Mouse (Mus musculus) forebrain, embryonic 11.5 days (tissue): Measurements from ENCODE around the gene Dck. TPM values are rescaled to one million over a fixed set of nuclear protein-coding genes. Genes with fewer than 3 reads are reported as not detected.

ENCODE experiments used
- ATAC-seq: fragments of 200-750 bp; cut with Nextera tagmentation; replicated peaks from 2 replicates; pipeline ENCODE4 v1.8.0; 2017; ENCODE audit warnings: moderate TSS enrichment; ENCODE audit not compliant: low FRiP score
- DNase-seq: peaks from one replicate; pipeline ENCODE4 v3.0.0-alpha.2; 2017; ENCODE audit warnings: low spot score
- H3K27ac ChIP-seq: fragments of 300-500 bp; sonication (generic); 2 replicates; pipeline ENCODE4 v1.5.1; 2014; ENCODE audit warnings: low read depth, low read length
- H3K27me3 ChIP-seq: fragments of 300-500 bp; sonication (generic); 2 replicates; pipeline ENCODE4 v1.6.1; 2014; ENCODE audit warnings: mild to moderate bottlenecking, low read length, mixed read lengths; ENCODE audit not compliant: control insufficient read depth, insufficient read depth
- H3K36me3 ChIP-seq: fragments of 300-500 bp; sonication (generic); 2 replicates; pipeline ENCODE4 v1.6.1; 2014; ENCODE audit warnings: mild to moderate bottlenecking, low read length, moderate library complexity, mixed read lengths; ENCODE audit not compliant: control insufficient read depth, insufficient read depth
- H3K4me1 ChIP-seq: fragments of 300-500 bp; sonication (generic); replicated peaks from 2 replicates; pipeline ENCODE4 v1.6.1; 2014; ENCODE audit warnings: low read length, mixed read lengths; ENCODE audit not compliant: control insufficient read depth, insufficient read depth
- H3K4me2 ChIP-seq: fragments of 300-500 bp; sonication (generic); 2 replicates; pipeline ENCODE4 v1.6.1; 2014; ENCODE audit warnings: low read depth, mild to moderate bottlenecking, low read length, moderate library complexity, mixed read lengths; ENCODE audit not compliant: severe bottlenecking
- H3K4me3 ChIP-seq: fragments of 300-500 bp; sonication (generic); 2 replicates; pipeline ENCODE4 v1.5.1; 2014; ENCODE audit warnings: low read depth, low read length
- H3K9ac ChIP-seq: fragments of 300-500 bp; sonication (generic); 2 replicates; pipeline ENCODE4 v1.6.1; 2014; ENCODE audit warnings: low read length
- H3K9me3 ChIP-seq: fragments of 300-500 bp; sonication (generic); 2 replicates; pipeline ENCODE4 v1.6.1; 2016; ENCODE audit warnings: low read length, mixed read lengths; ENCODE audit not compliant: control insufficient read depth
- WGBS: fragments of 180-500 bp; shearing (Covaris S2); extraction: QIAGEN DNeasy Blood & Tissue Kit; methylation state at CpG from one replicate; pipeline ENCODE4 v1.1.7; 2014; 5-methylcytosine and 5-hydroxymethylcytosine counted together
- polyA plus RNA-seq: library from polyadenylated mRNA; unstranded; fragments of >200 nt; fragmentation: Nextera tagmentation; extraction: Ambion mirVana; gene quantifications from 2 replicates; pipeline ENCODE4 v1.2.1, GENCODE M21; 2014

Gene Dck
- polyA plus RNA-seq, 1 experiment from 2014 or later: 153 TPM

DNA sequence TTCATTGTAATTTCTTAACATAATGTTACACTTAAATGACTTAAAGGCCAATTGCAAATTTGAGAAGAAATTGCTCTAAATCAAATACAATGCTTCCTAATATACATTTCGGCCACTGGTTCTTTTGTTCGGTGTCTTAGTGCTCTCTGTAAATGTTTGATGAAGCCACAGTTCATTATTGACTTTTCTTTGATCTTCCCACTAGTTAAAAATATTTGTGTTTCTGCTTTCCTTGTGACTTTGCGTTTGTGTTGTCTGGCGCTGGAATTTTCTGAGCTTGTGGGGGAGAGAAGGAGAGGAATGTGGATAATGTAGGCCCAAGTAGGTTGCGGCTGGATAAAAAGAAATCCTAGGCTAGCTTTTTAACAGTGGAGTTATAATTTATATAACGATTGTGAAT lies 32.3 kb downstream of the Dck start:
- no peak overlapping the region for H3K27ac ChIP-seq
- no peak overlapping the region for H3K4me3 ChIP-seq
- no peaks in the 10 kb centered on the region for H3K9me3 ChIP-seq
- ATAC-seq (no peak), DNase-seq (no peak)
- WGBS: 91% methylated on average over 6 of the region's 6 CpGs
- no peak overlapping the region for H3K4me2 ChIP-seq
- no peaks in the 10 kb centered on the region for H3K4me1 ChIP-seq
- H3K27me3 ChIP-seq: no peaks in the 10 kb centered on the region
- no peak overlapping the region for H3K9ac ChIP-seq
- no peaks in the 10 kb centered on the region for H3K36me3 ChIP-seq

- no peak overlapping the region for H3K4me3 ChIP-seq
- H3K36me3 ChIP-seq: no peaks in the 10 kb centered on the region
- no peaks in the 10 kb centered on the region for H3K4me1 ChIP-seq
- DNase-seq: no peak
- no peak overlapping the region for H3K9ac ChIP-seq
- no peak overlapping the region for H3K27ac ChIP-seq
- H3K9me3 ChIP-seq: no peaks in the 10 kb centered on the region
- no peaks in the 10 kb centered on the region for H3K27me3 ChIP-seq
- WGBS: 87% methylated on average over 4 of the region's 4 CpGs
- ATAC-seq: no peak
- no peak overlapping the region for H3K4me2 ChIP-seq
Measured at GRCm38 (mm10) chr5:88805616-88806015, 40.8 kb downstream of the Dck start.

GRCm38 (mm10) chr5:88806278-88806677 lies 41.5 kb downstream of the Dck start:
- no peaks in the 10 kb centered on the region for H3K36me3 ChIP-seq
- no peaks in the 10 kb centered on the region for H3K4me1 ChIP-seq
- no peak overlapping the region for H3K4me3 ChIP-seq
- H3K4me2 ChIP-seq: no peak overlapping the region
- no peaks in the 10 kb centered on the region for H3K27me3 ChIP-seq
- DNase-seq: no peak
- WGBS: 27% methylated on average over 5 of the region's 5 CpGs
- H3K9ac ChIP-seq: no peak overlapping the region
- no peak for ATAC-seq
- H3K27ac ChIP-seq: no peak overlapping the region
- H3K9me3 ChIP-seq: no peaks in the 10 kb centered on the region

GRCm38 (mm10) chr5:88807342-88807741 lies 42.5 kb downstream of the Dck start:
- WGBS: 35% methylated on average over 9 of the region's 9 CpGs
- no peak for ATAC-seq
- no peak overlapping the region for H3K9ac ChIP-seq

GRCm38 (mm10) chr5:88813188-88813587 lies 48.4 kb downstream of the Dck start:
- 85% methylated on average over 2 of the region's 2 CpGs for WGBS
- H3K4me2 ChIP-seq: no peak overlapping the region
- H3K27ac ChIP-seq: no peak overlapping the region
- H3K27me3 ChIP-seq: no peaks in the 10 kb centered on the region
- H3K4me1 ChIP-seq: no peaks in the 10 kb centered on the region
- ATAC-seq: no peak
- no peak overlapping the region for H3K4me3 ChIP-seq
- no peaks in the 10 kb centered on the region for H3K36me3 ChIP-seq
- no peaks in the 10 kb centered on the region for H3K9me3 ChIP-seq
- no peak for DNase-seq
- H3K9ac ChIP-seq: no peak overlapping the region

More at GRCm38 (mm10) chr5:88807342-88807741, 42.5 kb downstream of the Dck start:
- H3K27me3 ChIP-seq: no peaks in the 10 kb centered on the region
- H3K36me3 ChIP-seq: no peaks in the 10 kb centered on the region
- no peak overlapping the region for H3K4me3 ChIP-seq
- H3K4me1 ChIP-seq: no peaks in the 10 kb centered on the region
- DNase-seq: no peak
- H3K4me2 ChIP-seq: no peak overlapping the region
- no peak overlapping the region for H3K27ac ChIP-seq
- H3K9me3 ChIP-seq: no peaks in the 10 kb centered on the region

- Histone ChIP-seq H3K4me1 (no peaks in the 10 kb centered on the region), H3K27me3 (no peaks in the 10 kb centered on the region), H3K9ac (no peak overlapping the region), H3K9me3 (no peaks in the 10 kb centered on the region), H3K36me3 (no peaks in the 10 kb centered on the region), H3K4me2 (no peak overlapping the region), H3K4me3 (no peak overlapping the region), H3K27ac (no peak overlapping the region)
- ATAC-seq (no peak), DNase-seq (no peak)
- WGBS: 87% methylated on average over 4 of the region's 4 CpGs
Measured at GRCm38 (mm10) chr5:88814552-88814951, 49.8 kb downstream of the Dck start.

GRCm38 (mm10) chr5:88821542-88821941 lies 56.7 kb downstream of the Dck start:
- Histone ChIP-seq H3K9me3 (no peaks in the 10 kb centered on the region), H3K27me3 (no peaks in the 10 kb centered on the region), H3K4me1 (no peaks in the 10 kb centered on the region), H3K36me3 (no peaks in the 10 kb centered on the region), H3K27ac (no peak overlapping the region), H3K4me2 (no peak overlapping the region), H3K4me3 (no peak overlapping the region), H3K9ac (no peak overlapping the region)
- DNase-seq (no peak), ATAC-seq (no peak)
- WGBS: 68% methylated on average over 1 of the region's 1 CpGs

DNA sequence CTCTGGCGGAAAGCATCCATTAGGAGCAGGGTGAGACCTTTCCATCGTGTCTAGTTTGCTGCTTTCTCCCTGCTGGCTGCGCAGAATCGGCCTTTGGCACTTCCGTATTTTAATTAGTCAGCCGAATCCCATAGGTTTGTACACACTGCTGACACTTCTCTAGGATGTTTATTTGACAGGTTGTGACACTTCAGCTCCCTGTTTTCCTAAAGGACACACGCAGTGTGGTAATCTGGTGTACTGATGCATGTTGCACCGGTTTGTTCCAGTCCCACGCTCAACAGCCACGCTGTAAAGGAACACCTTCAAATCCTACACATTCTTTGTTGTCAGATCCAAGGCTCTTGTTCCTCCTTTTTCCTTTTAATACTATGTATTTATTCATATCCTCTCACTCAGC lies 60.0 kb downstream of the Dck start:
- Histone ChIP-seq H3K27me3 (no peaks in the 10 kb centered on the region), H3K4me2 (no peak overlapping the region), H3K27ac (no peak overlapping the region), H3K4me3 (no peak overlapping the region), H3K9me3 (no peaks in the 10 kb centered on the region), H3K9ac (no peak overlapping the region), H3K36me3 (no peaks in the 10 kb centered on the region), H3K4me1 (no peaks in the 10 kb centered on the region)
- no peak for DNase-seq
- no peak for ATAC-seq
- WGBS: 76% methylated on average over 10 of the region's 10 CpGs

DNA sequence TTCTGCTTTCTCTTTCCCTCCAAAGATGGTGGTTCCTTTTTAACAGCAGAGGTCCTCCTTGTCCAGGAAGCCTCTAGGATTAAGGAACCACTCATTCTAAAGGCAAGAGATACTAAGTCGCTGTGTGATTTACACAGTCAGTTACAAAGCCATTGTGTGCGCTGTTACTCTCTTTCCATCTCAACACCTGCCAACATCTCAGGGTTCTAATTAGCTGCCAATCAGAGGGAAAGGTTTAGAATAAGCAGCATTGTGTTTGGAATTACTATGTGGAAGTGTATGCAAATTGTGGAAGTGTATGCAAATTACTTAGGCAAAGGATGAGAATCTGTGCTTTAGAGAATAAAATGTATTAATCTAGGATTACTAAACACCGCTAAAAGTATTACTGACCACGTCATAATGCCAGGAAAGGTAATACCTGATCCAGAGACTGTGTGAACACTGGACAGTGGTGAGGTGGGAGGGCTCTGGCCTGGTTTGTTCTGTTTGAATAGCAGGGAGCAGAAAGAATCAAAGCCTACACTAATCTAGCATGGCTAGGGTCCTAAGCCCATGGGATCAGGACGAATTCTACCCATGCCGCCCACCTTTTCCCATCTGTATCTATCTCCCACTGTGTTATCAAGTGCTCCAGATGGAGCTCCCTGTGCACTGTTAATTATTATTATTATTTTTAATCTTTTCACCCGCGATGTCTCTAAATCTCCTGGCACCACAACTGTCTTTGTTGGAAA lies 65.2 kb downstream of the Dck start:
- ATAC-seq: 0 out of 2 replicates have a peak, but pooled peaks have one; percentile 33
- Histone ChIP-seq H3K4me3 (no peak overlapping the region), H3K9me3 (no peaks in the 10 kb centered on the region), H3K27me3 (no peaks in the 10 kb centered on the region), H3K27ac (no peak overlapping the region), H3K9ac (no peak overlapping the region), H3K4me1 (0 out of 2 replicates have a peak, but pooled peaks cover 2% of the 10 kb centered on the region), H3K4me2 (no peak overlapping the region), H3K36me3 (no peaks in the 10 kb centered on the region)
- WGBS: 66% methylated on average over 8 of the region's 8 CpGs
- no peak for DNase-seq
